Mouse (Mus musculus): ENCODE data around the gene Sapcd2.

The Sapcd2 gene

GRCm38 (mm10) chr2:25422587-25423410 lies 50.7 kb downstream of the Sapcd2 start, which contains the start of gene Fut7:
TSS of gene Fut7 (plus strand) at chr2:25423267.
- no peak for DNase-seq (ENCODE audit: low spot score)

- DNase-seq (ENCODE audit: low spot score) = no peak
Observed at GRCm38 (mm10) chr2:25423626-25424025, 51.5 kb downstream of the Sapcd2 start.

- no peak for DNase-seq (ENCODE audit: low spot score)
Observed at GRCm38 (mm10) chr2:25425481-25425880, 53.4 kb downstream of the Sapcd2 start.

- DNase-seq (ENCODE audit: low spot score) = peak; percentile 93
Observed at GRCm38 (mm10) chr2:25426721-25427191, 54.6 kb downstream of the Sapcd2 start.

- no peak for DNase-seq (ENCODE audit: low spot score)
Observed at GRCm38 (mm10) chr2:25427256-25427655, 55.1 kb downstream of the Sapcd2 start.

Measured in retina, embryonic 14.5 days (tissue).